In the genomic region with DNA sequence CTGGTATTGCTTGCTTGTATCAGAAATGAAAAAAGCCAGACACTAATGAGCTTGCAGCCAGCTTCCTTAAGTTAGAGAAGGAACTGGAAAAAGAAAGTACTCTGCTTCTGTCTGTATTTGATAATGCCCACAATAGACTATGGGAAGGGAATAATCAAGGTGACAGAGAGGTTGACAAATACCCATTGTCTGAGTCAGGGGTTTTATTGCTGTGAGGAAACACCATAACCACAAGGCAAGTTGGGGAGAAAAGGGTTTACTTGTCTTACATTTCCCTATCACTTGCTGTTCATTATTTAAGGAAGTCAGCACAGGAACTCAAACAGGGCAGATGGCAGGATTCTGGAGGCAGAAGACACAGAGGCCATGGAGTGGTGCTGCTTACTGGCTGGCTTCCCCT, we compare ENCODE assay signal across 26 mouse cellular contexts.
DNase-seq lines count a peak whose midpoint lies in the region; ATAC-seq and TF ChIP-seq lines count a peak whose summit lies in the region.
"Had no signal": no experiment of that assay in that cellular context is flagged by ENCODE, and none has a peak within 500 bp of the region (broad histone marks: within the 10 kb centered on the region; RNA-seq: fewer than 3 reads in every experiment).

No protein-coding gene starts in this region.

- no peaks in the 10 kb centered on the region for H3K4me1 ChIP-seq in MEL (ENCODE audit: control insufficient read depth in 1 of 2, insufficient read depth in 2 of 2, low read length in 2 of 2)
- H3K4me1 ChIP-seq in midbrain, embryonic 13.5 days (replicated peaks) = no peaks in the 10 kb centered on the region
- H3K4me1 ChIP-seq: embryonic facial prominence, embryonic 12.5 days; embryonic facial prominence, embryonic 15.5 days; heart, embryonic 10.5 days; hindbrain, embryonic 10.5 days; hindbrain, embryonic 13.5 days had no signal

- no peak for TF ChIP-seq RAD21 in MEL (IDR thresholded peaks at IDR 0.05; ENCODE audit: low read depth, low read length)

- ATAC-seq in granulocyte monocyte progenitor cell, adult 5-6 weeks (replicated peaks; ENCODE audit: poor library complexity, severe bottlenecking) = peak; percentile 87
- no peak for ATAC-seq in CD4-positive, CD25-positive, alpha-beta regulatory T cell, adult 4 months
- ATAC-seq in midbrain, embryonic 13.5 days = no peak
- ATAC-seq: forebrain, embryonic 14.5 days; forebrain, postnatal 0 days; hindbrain, embryonic 16.5 days; intestine, embryonic 16.5 days had no signal

- TF ChIP-seq EP300 in MEL (IDR thresholded peaks at IDR 0.05; ENCODE audit: low read depth in 1 of 2, low read length in 2 of 2) = no peak

- no peak overlapping the region for H3K27ac ChIP-seq in MEL (ENCODE audit: control insufficient read depth, low read depth, low read length)
- no peak overlapping the region for H3K27ac ChIP-seq in midbrain, embryonic 13.5 days
- H3K27ac ChIP-seq: embryonic facial prominence, embryonic 12.5 days; embryonic facial prominence, embryonic 15.5 days; gastrocnemius, adult 2 months; heart, adult 2 months; heart, embryonic 10.5 days; heart, embryonic 13.5 days; hindbrain, embryonic 10.5 days; hindbrain, embryonic 13.5 days had no signal

- H3K79me2 ChIP-seq in MEL (ENCODE audit: control insufficient read depth, insufficient read depth, low read length, poor library complexity) = no peaks in the 10 kb centered on the region

- no peaks in the 10 kb centered on the region for H3K9me3 ChIP-seq in MEL (replicated peaks; ENCODE audit: insufficient read depth, low read length)
- no peaks in the 10 kb centered on the region for H3K9me3 ChIP-seq in midbrain, embryonic 13.5 days
- H3K9me3 ChIP-seq: embryonic facial prominence, embryonic 12.5 days; embryonic facial prominence, embryonic 15.5 days; G1E; heart, embryonic 10.5 days; heart, embryonic 13.5 days; hindbrain, embryonic 10.5 days; hindbrain, embryonic 13.5 days had no signal

- DNase-seq in 416B (ENCODE audit: low read depth) = peak; percentile 79
- peak; percentile 33 for DNase-seq in MEL (ENCODE audit: low read depth, low spot score)
- DNase-seq in heart, postnatal 10 days = no peak
- DNase-seq: adrenal gland, adult 2 months; adrenal gland, postnatal 14 days; cerebellum, adult 11-12 months; cerebellum, adult 8-10 months; cerebellum, postnatal 10 days; forebrain, postnatal 0 days; gastrocnemius, adult 2 months; gastrocnemius, postnatal 14 days; heart, adult 2 months had no signal

- no peak overlapping the region for H3K4me2 ChIP-seq in midbrain, embryonic 13.5 days (replicated peaks)
- H3K4me2 ChIP-seq: embryonic facial prominence, embryonic 12.5 days; embryonic facial prominence, embryonic 15.5 days; heart, embryonic 13.5 days; hindbrain, embryonic 13.5 days had no signal

- TF ChIP-seq POLR2A in MEL (IDR thresholded peaks at IDR 0.05; ENCODE audit: control insufficient read depth in 1 of 2, insufficient read depth in 1 of 2, low read depth in 1 of 2, low read length in 2 of 2, poor library complexity in 1 of 2) = no peak

- no peak overlapping the region for H3K9ac ChIP-seq in MEL (ENCODE audit: control insufficient read depth, low read depth, low read length, poor library complexity, severe bottlenecking)
- no peak overlapping the region for H3K9ac ChIP-seq in midbrain, embryonic 13.5 days (replicated peaks)
- H3K9ac ChIP-seq: embryonic facial prominence, embryonic 12.5 days; embryonic facial prominence, embryonic 15.5 days; forebrain, postnatal 0 days; heart, embryonic 13.5 days; hindbrain, embryonic 13.5 days had no signal

- TF ChIP-seq CTCF in MEL (IDR thresholded peaks at IDR 0.05 in 2 of 3, conservative IDR thresholded peaks at IDR 0.05 in 1 of 3; ENCODE audit: control insufficient read depth in 1 of 3, insufficient read depth in 1 of 3, low read depth in 2 of 3, low read length in 3 of 3, poor library complexity in 1 of 3, severe bottlenecking in 1 of 3) = no peak

- H3K27me3 ChIP-seq in MEL (ENCODE audit: control insufficient read depth in 1 of 2, insufficient read depth in 2 of 2, low read length in 2 of 2) = no peaks in the 10 kb centered on the region
- H3K27me3 ChIP-seq in midbrain, embryonic 13.5 days = no peaks in the 10 kb centered on the region
- H3K27me3 ChIP-seq: CH12.LX; embryonic facial prominence, embryonic 12.5 days; embryonic facial prominence, embryonic 15.5 days; hindbrain, embryonic 13.5 days had no signal

- no peaks in the 10 kb centered on the region; a peak in 1 of 4 replicates for H3K36me3 ChIP-seq in MEL (ENCODE audit: control insufficient read depth in 1 of 2, insufficient read depth in 2 of 2, low read length in 2 of 2)
- 0 out of 2 replicates have a peak, but pooled peaks cover 5% of the 10 kb centered on the region for H3K36me3 ChIP-seq in midbrain, embryonic 13.5 days
- H3K36me3 ChIP-seq: embryonic facial prominence, embryonic 12.5 days; embryonic facial prominence, embryonic 15.5 days; hindbrain, embryonic 10.5 days; hindbrain, embryonic 13.5 days had no signal

- intact Hi-C loops in heart, postnatal 10 days (cut with DNase I) = no loop called here

- H3K4me3 ChIP-seq in MEL (ENCODE audit: control insufficient read depth in 1 of 2, insufficient read depth in 1 of 2, low read depth in 2 of 2, low read length in 2 of 2) = no peak overlapping the region
- H3K4me3 ChIP-seq in midbrain, embryonic 13.5 days (replicated peaks) = no peak overlapping the region
- H3K4me3 ChIP-seq: embryonic facial prominence, embryonic 12.5 days; embryonic facial prominence, embryonic 15.5 days; gastrocnemius, adult 2 months; heart, adult 2 months; heart, embryonic 10.5 days; heart, embryonic 13.5 days; hindbrain, embryonic 10.5 days; hindbrain, embryonic 13.5 days had no signal

TF ChIP-seq in MEL, 35 proteins besides CTCF, POLR2A, EP300 and RAD21:
- no peak for TF ChIP-seq BHLHE40 (IDR thresholded peaks at IDR 0.05; ENCODE audit: borderline replicate concordance, low read depth, low read length)
- TF ChIP-seq ETS1 (IDR thresholded peaks at IDR 0.05; ENCODE audit: low read depth, low read length) = no peak
- no peak for TF ChIP-seq JUND (IDR thresholded peaks at IDR 0.05; ENCODE audit: low read depth, low read length)
- TF ChIP-seq MAFK (IDR thresholded peaks at IDR 0.05; ENCODE audit: borderline replicate concordance, low read depth, low read length) = no peak
- TF ChIP-seq HCFC1 (IDR thresholded peaks at IDR 0.05; ENCODE audit: low read depth, low read length) = no peak
- TF ChIP-seq SMC3 (IDR thresholded peaks at IDR 0.05; ENCODE audit: low read depth, low read length) = no peak
- no peak for TF ChIP-seq GATA1 (IDR thresholded peaks at IDR 0.05; ENCODE audit: low read depth, low read length)
- TF ChIP-seq KAT2A (conservative IDR thresholded peaks at IDR 0.05; ENCODE audit: low read depth, low read length) = no peak
- no peak for TF ChIP-seq RCOR1 (IDR thresholded peaks at IDR 0.05; ENCODE audit: low read depth, low read length)
- no peak for TF ChIP-seq CHD2 (IDR thresholded peaks at IDR 0.05; ENCODE audit: low read length)
- no peak for TF ChIP-seq GABPA (IDR thresholded peaks at IDR 0.05; ENCODE audit: low read depth, low read length)
- TF ChIP-seq MAX (IDR thresholded peaks at IDR 0.05; ENCODE audit: low read length) = no peak
- no peak for TF ChIP-seq ZC3H11A (IDR thresholded peaks at IDR 0.05; ENCODE audit: low read depth, low read length)
- no peak for TF ChIP-seq ZMIZ1 (IDR thresholded peaks at IDR 0.05; ENCODE audit: low read depth, low read length)
- TF ChIP-seq POLR2AphosphoS5 (IDR thresholded peaks at IDR 0.05; ENCODE audit: borderline replicate concordance, low read depth, low read length) = no peak
- TF ChIP-seq CHD1 (IDR thresholded peaks at IDR 0.05; ENCODE audit: low read depth, low read length) = no peak

Comparison
In these comparisons a context has a peak if more than half of its experiments do, and no peak if none do; other contexts are left out.
1. DNase-seq: peak in 416B (single experiment) and MEL (single experiment); none in heart, postnatal 10 days (0 of 2).